Mouse (Mus musculus) stomach, postnatal 0 days (tissue): ENCODE results near the gene Gm2431. TPM values are rescaled to one million over a fixed set of nuclear protein-coding genes. Genes with fewer than 3 reads are reported as not detected.
"Not testable (repeated sequence)": the region's sequence is repeated elsewhere in the genome, so short reads cannot be mapped to it uniquely, and the experiment has no call there.

Experiments used
- ATAC-seq: fragments of 200-750 bp; cut with Nextera tagmentation; 2 replicates; pipeline ENCODE4 v1.8.0; 2017; ENCODE audit not compliant: low FRiP score, low TSS enrichment
- DNase-seq: peaks from one replicate; pipeline ENCODE4 v3.0.0-alpha.2; 2016; ENCODE audit warnings: low spot score
- H3K27ac ChIP-seq: fragments of 300-500 bp; sonication (generic); replicated peaks from 2 replicates; pipeline ENCODE4 v1.5.1; 2014; ENCODE audit warnings: mild to moderate bottlenecking, control low read depth
- H3K27me3 ChIP-seq: fragments of 300-500 bp; sonication (generic); 2 replicates; pipeline ENCODE4 v1.6.1; 2014; ENCODE audit warnings: low read length; ENCODE audit not compliant: control insufficient read depth, insufficient read depth
- H3K36me3 ChIP-seq: fragments of 300-500 bp; sonication (generic); 2 replicates; pipeline ENCODE4 v1.6.1; 2014; ENCODE audit warnings: low read length, mixed read lengths; ENCODE audit not compliant: control insufficient read depth, insufficient read depth
- H3K4me1 ChIP-seq: fragments of 300-500 bp; sonication (generic); replicated peaks from 2 replicates; pipeline ENCODE4 v1.6.1; 2014; ENCODE audit warnings: antibody characterized with exemption; ENCODE audit not compliant: control insufficient read depth, insufficient read depth
- H3K4me2 ChIP-seq: fragments of 300-500 bp; sonication (generic); replicated peaks from 2 replicates; pipeline ENCODE4 v1.6.1; 2014; ENCODE audit warnings: low read depth, mild to moderate bottlenecking, control low read depth, moderate library complexity
- H3K4me3 ChIP-seq: fragments of 300-500 bp; sonication (generic); 2 replicates; pipeline ENCODE4 v1.5.1; 2014; ENCODE audit warnings: low read depth, low read length, control low read depth
- H3K9ac ChIP-seq: fragments of 300-500 bp; sonication (generic); 2 replicates; pipeline ENCODE4 v1.6.1; 2014; ENCODE audit warnings: mild to moderate bottlenecking, low read length, control low read depth, mixed read lengths
- H3K9me3 ChIP-seq: fragments of 300-500 bp; sonication (generic); 2 replicates; pipeline ENCODE4 v1.6.1; 2016; ENCODE audit warnings: low read length; ENCODE audit not compliant: control insufficient read depth
- CTCF ChIP-seq: IDR thresholded peaks from 2 replicates; pipeline ENCODE4 v1.5.1; 2016; ENCODE audit warnings: antibody characterized with exemption, low read depth, mild to moderate bottlenecking, moderate library complexity
- EP300 ChIP-seq: optimal IDR thresholded peaks from 2 replicates; pipeline ENCODE3; 2016; ENCODE audit warnings: antibody characterized with exemption
- WGBS: fragments of 180-500 bp; shearing (Covaris S2); extraction: QIAGEN DNeasy Blood & Tissue Kit; methylation state at CpG from one replicate; pipeline ENCODE4 v1.1.7; 2014; 5-methylcytosine and 5-hydroxymethylcytosine counted together
- polyA plus RNA-seq: library from polyadenylated mRNA; unstranded; fragments of >200 nt; fragmentation: Nextera tagmentation; extraction: Ambion mirVana; gene quantifications from 2 replicates; pipeline ENCODE4 v1.2.1, GENCODE M21; 2015

Gene Gm2431
- polyA plus RNA-seq, 1 experiment from 2014 or later, result not detected

DNA sequence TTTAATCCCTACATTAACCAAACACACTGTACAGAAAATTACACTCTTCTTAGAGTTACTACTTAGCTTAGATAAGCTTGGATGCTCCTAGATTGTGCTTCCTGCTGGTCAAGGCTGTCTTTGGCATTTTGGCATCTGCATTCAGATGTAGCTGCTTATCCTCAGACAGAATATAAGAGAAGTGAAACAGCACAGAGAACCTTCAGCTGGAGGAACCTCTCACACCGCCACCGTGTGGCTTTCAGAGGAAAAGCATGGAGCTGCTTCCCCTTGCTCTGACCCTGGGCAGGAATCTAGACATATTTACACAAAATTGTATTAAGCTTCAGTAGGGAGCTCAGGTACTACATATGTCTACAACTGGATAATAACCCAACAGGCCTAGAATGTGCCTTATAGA lies 2.6 kb downstream of the Gm2431 start:
- DNase-seq (peak; percentile 34), ATAC-seq (peak; percentile 61; the same call in 1 of the 2 replicates)

DNA sequence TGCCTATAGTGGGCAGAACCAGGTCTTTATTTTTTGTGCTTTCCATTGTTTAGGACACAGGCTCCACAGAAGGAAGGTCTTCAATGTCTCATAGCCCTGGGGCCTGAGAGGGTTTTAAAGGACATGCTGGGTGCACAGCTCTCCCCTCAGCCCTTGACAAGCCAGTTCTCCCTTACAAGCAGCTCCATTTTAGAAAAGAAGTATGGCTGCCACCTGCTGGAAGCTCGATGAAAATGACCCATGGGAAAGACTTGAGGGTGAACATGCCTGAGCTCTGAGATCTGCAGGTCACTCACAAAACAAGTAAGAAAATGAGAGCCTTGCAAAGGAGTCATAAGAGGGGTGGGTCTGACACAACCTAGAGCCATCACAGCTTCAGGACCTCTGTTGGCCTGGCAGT lies 8.3 kb downstream of the Gm2431 start:
- Histone ChIP-seq H3K9me3 (no peaks in the 10 kb centered on the region), H3K36me3 (no peaks in the 10 kb centered on the region), H3K4me1 (no peaks in the 10 kb centered on the region), H3K27me3 (no peaks in the 10 kb centered on the region), H3K4me2 (no peak overlapping the region), H3K9ac (no peak overlapping the region), H3K4me3 (no peak overlapping the region), H3K27ac (no peak overlapping the region)
- no peak for ATAC-seq
- peak; percentile 61 for DNase-seq
- WGBS, result 0% methylated on average over 1 of the region's 1 CpGs
- no peak for TF ChIP-seq EP300
- TF ChIP-seq CTCF, result peak; percentile 77

More for the DNA sequence above, 2.6 kb downstream of the Gm2431 start:
- Histone ChIP-seq H3K36me3 (no peaks in the 10 kb centered on the region), H3K4me3 (no peak overlapping the region), H3K27me3 (no peaks in the 10 kb centered on the region), H3K4me2 (no peak overlapping the region), H3K9ac (no peak overlapping the region), H3K27ac (no peak overlapping the region), H3K4me1 (no peaks in the 10 kb centered on the region), H3K9me3 (no peaks in the 10 kb centered on the region)
- TF ChIP-seq EP300 (no peak), CTCF (peak; percentile 78)
- 0% methylated on average over 2 of the region's 2 CpGs for WGBS

DNA sequence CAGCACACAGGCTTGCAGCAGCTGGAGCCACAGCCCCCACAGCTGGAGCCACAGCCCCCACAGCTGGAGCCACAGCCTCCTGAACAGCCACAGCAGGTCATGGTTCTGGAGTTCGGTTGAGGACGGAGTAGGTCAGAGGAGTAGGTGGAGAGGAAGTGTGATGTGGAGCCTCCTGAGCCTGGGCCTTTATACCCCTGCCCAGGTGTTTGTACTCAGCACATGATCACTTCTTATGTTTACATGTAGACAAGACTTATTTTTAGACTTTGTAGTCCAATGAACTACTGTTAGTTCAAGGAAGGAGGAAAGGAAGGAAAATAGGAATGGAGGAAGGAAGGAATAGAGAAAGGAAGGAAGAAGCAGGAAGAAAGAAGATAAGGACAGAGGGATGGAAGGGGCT lies 17.2 kb downstream of the Gm2431 start, which contains the start of gene Gm40460:
Gm40460 (minus strand) TSS at position 101 of the 400 bp plus-strand sequence.
- Histone ChIP-seq H3K9ac (no peak within 1 kb of the TSS), H3K4me3 (no peak within 1 kb of the TSS), H3K27me3 (no peaks in the 10 kb centered on the region), H3K4me2 (no peak within 1 kb of the TSS), H3K27ac (no peak within 1 kb of the TSS), H3K4me1 (no peaks in the 10 kb centered on the region), H3K36me3 (no peaks in the 10 kb centered on the region), H3K9me3 (no peaks in the 10 kb centered on the region)
- ATAC-seq (no peak), DNase-seq (no peak)
- WGBS, result 30% methylated on average over 2 of the region's 2 CpGs
- no peak for TF ChIP-seq CTCF
- no peak for TF ChIP-seq EP300

DNA sequence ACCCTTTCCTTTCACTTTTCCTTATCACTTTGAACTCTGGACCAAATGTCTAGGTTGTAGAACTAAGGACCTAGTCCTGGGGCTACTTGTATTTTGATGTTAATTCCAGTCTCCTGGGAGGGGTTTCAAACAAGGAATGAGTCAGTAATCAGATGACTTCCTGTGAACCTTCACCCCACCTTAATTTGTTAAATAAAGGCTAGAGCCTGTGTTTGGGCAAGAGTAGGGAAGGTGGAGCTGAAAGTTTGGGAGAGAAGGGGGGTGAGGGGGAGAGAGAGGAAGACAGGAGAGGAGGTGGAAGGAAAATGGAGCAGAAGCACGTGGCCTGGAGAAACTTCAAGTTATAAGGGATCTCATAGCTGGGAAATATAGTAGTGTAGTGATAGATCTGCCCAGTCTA lies 26.6 kb downstream of the Gm2431 start:
- Histone ChIP-seq H3K4me3 (no peak overlapping the region), H3K27ac (no peak overlapping the region), H3K9me3 (0 out of 2 replicates have a peak, but pooled peaks cover 3% of the 10 kb centered on the region), H3K9ac (no peak overlapping the region), H3K36me3 (no peaks in the 10 kb centered on the region), H3K27me3 (no peaks in the 10 kb centered on the region), H3K4me2 (no peak overlapping the region), H3K4me1 (no peaks in the 10 kb centered on the region)
- TF ChIP-seq CTCF, result no peak
- TF ChIP-seq EP300, result no peak
- ATAC-seq, result no peak
- WGBS, result 10% methylated on average over 1 of the region's 1 CpGs
- no peak for DNase-seq

DNA sequence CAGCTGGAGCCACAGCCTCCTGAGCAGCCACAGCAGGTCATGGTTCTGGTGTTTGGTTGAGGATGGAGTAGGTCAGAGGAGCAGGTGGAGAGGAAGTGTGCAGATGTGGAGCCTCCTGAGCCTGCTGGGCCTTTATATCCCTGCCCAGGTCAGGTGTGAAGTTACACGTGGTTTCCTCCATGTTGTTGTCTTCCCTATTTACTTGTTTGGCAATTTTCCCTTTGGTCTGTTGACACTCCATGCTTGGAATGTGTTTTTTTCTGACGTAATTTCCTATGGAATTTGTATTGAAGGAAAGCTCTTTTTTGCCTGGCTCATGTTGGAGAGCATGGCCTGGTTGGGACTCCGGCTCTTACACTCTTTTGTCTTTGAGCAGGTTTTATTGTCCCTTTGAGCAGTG lies 28.3 kb downstream of the Gm2431 start, which contains the start of gene Krtap5-5:
Krtap5-5 (minus strand) TSS at position 101 of the 400 bp plus-strand sequence.
- ATAC-seq, H3K4me1 ChIP-seq, H3K27me3 ChIP-seq, H3K36me3 ChIP-seq, H3K4me3 ChIP-seq, DNase-seq, H3K4me2 ChIP-seq, H3K9ac ChIP-seq, H3K27ac ChIP-seq, H3K9me3 ChIP-seq: not testable (repeated sequence)
- 49% methylated on average over 3 of the region's 3 CpGs for WGBS

DNA sequence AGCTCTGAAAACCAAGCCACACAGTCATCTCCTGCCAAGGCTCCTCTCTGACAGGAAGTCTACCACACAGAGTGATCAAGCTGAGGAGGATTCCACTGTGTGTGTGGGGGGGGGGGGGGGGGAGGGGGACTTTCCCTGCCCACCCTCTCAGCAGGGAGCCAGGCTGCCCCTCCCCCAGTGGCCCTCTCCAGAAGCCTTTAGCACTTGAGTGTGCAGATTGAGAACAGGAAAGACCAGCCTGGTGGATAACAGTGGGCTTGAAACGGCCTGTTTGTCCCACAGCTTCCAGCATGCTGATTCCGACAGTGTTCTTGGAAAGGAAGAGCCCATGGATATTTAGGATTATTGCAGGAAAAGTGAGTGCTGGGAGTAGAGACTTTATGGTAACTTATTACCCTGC lies 33.6 kb downstream of the Gm2431 start:
- Histone ChIP-seq H3K27me3 (no peaks in the 10 kb centered on the region), H3K27ac (no peak overlapping the region), H3K9me3 (no peaks in the 10 kb centered on the region), H3K4me1 (no peaks in the 10 kb centered on the region), H3K4me3 (no peak overlapping the region), H3K4me2 (no peak overlapping the region), H3K9ac (no peak overlapping the region), H3K36me3 (no peaks in the 10 kb centered on the region)
- ATAC-seq (no peak), DNase-seq (no peak)
- no peak for TF ChIP-seq EP300
- 39% methylated on average over 2 of the region's 2 CpGs for WGBS

DNA sequence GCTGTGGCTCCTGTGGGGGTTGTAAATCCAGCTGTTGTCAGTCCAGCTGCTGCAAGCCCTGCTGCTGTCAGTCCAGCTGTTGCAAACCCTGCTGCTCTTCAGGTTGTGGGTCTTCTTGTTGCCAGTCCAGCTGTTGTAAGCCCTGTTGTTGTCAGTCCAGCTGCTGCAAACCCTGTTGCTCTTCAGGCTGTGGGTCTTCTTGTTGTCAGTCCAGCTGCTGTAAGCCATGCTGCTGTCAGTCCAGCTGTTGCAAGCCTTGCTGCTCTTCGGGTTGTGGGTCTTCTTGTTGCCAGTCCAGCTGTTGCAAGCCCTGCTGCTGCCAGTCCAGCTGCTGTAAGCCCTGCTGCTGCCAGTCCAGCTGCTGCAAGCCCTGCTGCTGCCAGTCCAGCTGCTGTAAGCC lies 46.0 kb downstream of the Gm2431 start:
- WGBS, result 43% methylated on average over 1 of the region's 1 CpGs
- not testable (repeated sequence) for H3K9ac ChIP-seq, H3K36me3 ChIP-seq, H3K27ac ChIP-seq, H3K4me3 ChIP-seq, H3K9me3 ChIP-seq, ATAC-seq, H3K27me3 ChIP-seq, H3K4me1 ChIP-seq, H3K4me2 ChIP-seq, DNase-seq
